Mouse (Mus musculus) liver, postnatal 0 days (tissue): ENCODE results near the gene Plekha6. TPM values are rescaled to one million over a fixed set of nuclear protein-coding genes. Genes with fewer than 3 reads are reported as not detected.

Source experiments
- ATAC-seq: fragments of 200-750 bp; cut with Nextera tagmentation; 2 replicates; pipeline ENCODE4 v1.8.0; 2017; ENCODE audit warnings: mild to moderate bottlenecking, moderate library complexity
- DNase-seq: peaks from one replicate; pipeline ENCODE4 v3.0.0-alpha.2; 2016
- H3K27ac ChIP-seq: fragments of 300-500 bp; sonication (generic); 2 replicates; pipeline ENCODE4 v1.5.1; 2014; ENCODE audit warnings: antibody characterized with exemption, moderate library complexity, mild to moderate bottlenecking, low read depth
- H3K27me3 ChIP-seq: fragments of 300-500 bp; sonication (generic); 2 replicates; pipeline ENCODE4 v1.6.1; 2014; ENCODE audit warnings: low read length, control low read depth, mixed read lengths; ENCODE audit not compliant: insufficient read depth
- H3K36me3 ChIP-seq: fragments of 300-500 bp; sonication (generic); replicated peaks from 2 replicates; pipeline ENCODE4 v1.6.1; 2014; ENCODE audit warnings: mild to moderate bottlenecking, control low read depth, low read length, moderate library complexity, mixed read lengths; ENCODE audit not compliant: insufficient read depth
- H3K4me1 ChIP-seq: fragments of 300-500 bp; sonication (generic); 2 replicates; pipeline ENCODE4 v1.6.1; 2014; ENCODE audit warnings: antibody characterized with exemption, mild to moderate bottlenecking, control low read depth; ENCODE audit not compliant: insufficient read depth
- H3K4me2 ChIP-seq: fragments of 300-500 bp; sonication (generic); 2 replicates; pipeline ENCODE4 v1.6.1; 2014; ENCODE audit warnings: low read depth, mild to moderate bottlenecking, low read length, moderate library complexity, mixed read lengths
- H3K4me3 ChIP-seq: fragments of 300-500 bp; sonication (generic); 2 replicates; pipeline ENCODE4 v1.5.1; 2014; ENCODE audit warnings: low read depth, low read length
- H3K9ac ChIP-seq: fragments of 300-500 bp; sonication (generic); replicated peaks from 2 replicates; pipeline ENCODE4 v1.6.1; 2014; ENCODE audit warnings: mild to moderate bottlenecking, moderate library complexity
- H3K9me3 ChIP-seq: fragments of 300-500 bp; sonication (generic); 2 replicates; pipeline ENCODE4 v1.6.1; 2016; ENCODE audit warnings: mild to moderate bottlenecking, control low read depth, low read length, mixed read lengths
- CTCF ChIP-seq: sonication (generic); IDR thresholded peaks from 2 replicates; pipeline ENCODE4 v1.5.1; 2016; ENCODE audit warnings: antibody characterized with exemption, low read depth
- EP300 ChIP-seq: IDR thresholded peaks from 2 replicates; pipeline ENCODE4 v1.6.1; 2016; ENCODE audit warnings: antibody characterized with exemption, low read depth, mild to moderate bottlenecking
- WGBS: fragments of 180-500 bp; shearing (Covaris S2); extraction: QIAGEN DNeasy Blood & Tissue Kit; methylation state at CpG from one replicate; pipeline ENCODE4 v1.1.7; 2014; ENCODE audit not compliant: insufficient replicate concordance; 5-methylcytosine and 5-hydroxymethylcytosine counted together
- polyA plus RNA-seq: library from polyadenylated mRNA; unstranded; fragments of >200 nt; fragmentation: Nextera tagmentation; extraction: Ambion mirVana; gene quantifications from 2 replicates; pipeline ENCODE4 v1.2.1, GENCODE M21; 2015

Gene Plekha6
- 3.8 and 4.0 TPM in 2 replicates for polyA plus RNA-seq

GRCm38 (mm10) chr1:133163820-133164431 is at the start of gene Plekha6:
Gene Plekha6, plus strand, starts transcription at chr1:133164210.
- H3K4me2 ChIP-seq: peak within 1 kb of the TSS; percentile 80
- 3% methylated on average over 54 of the region's 68 CpGs for WGBS
- H3K27me3 ChIP-seq: peaks cover 65% of the 10 kb centered on the region
- no peak within 1 kb of the TSS for H3K27ac ChIP-seq
- H3K9ac ChIP-seq: no peak within 1 kb of the TSS; the same call in 1 of the 2 replicates
- no peaks in the 10 kb centered on the region for H3K36me3 ChIP-seq
- no peaks in the 10 kb centered on the region for H3K9me3 ChIP-seq
- peak within 1 kb of the TSS; percentile 53 for H3K4me3 ChIP-seq
- ATAC-seq: peak; percentile 48
- TF ChIP-seq CTCF (no peak; the same call in 1 of the 2 replicates), EP300 (no peak)
- DNase-seq: peak; percentile 42
- peaks cover 9% of the 10 kb centered on the region; the same call in 1 of the 2 replicates for H3K4me1 ChIP-seq

GRCm38 (mm10) chr1:133116108-133116507 is 47.9 kb upstream of the Plekha6 start:
- DNase-seq (no peak), ATAC-seq (no peak)
- TF ChIP-seq CTCF: no peak
- TF ChIP-seq EP300: no peak

GRCm38 (mm10) chr1:133118127-133118526 is 45.9 kb upstream of the Plekha6 start:
- 76% methylated on average over 5 of the region's 5 CpGs for WGBS
- TF ChIP-seq CTCF: no peak
- no peak for TF ChIP-seq EP300
- Histone ChIP-seq H3K27me3 (no peaks in the 10 kb centered on the region), H3K4me1 (peaks cover 30% of the 10 kb centered on the region), H3K4me3 (no peak overlapping the region), H3K9me3 (no peaks in the 10 kb centered on the region), H3K9ac (no peak overlapping the region), H3K36me3 (no peaks in the 10 kb centered on the region), H3K27ac (peak overlapping the region; percentile 62), H3K4me2 (no peak overlapping the region)
- peak; percentile 45 for DNase-seq
- ATAC-seq: peak; percentile 59

More at GRCm38 (mm10) chr1:133116108-133116507, 47.9 kb upstream of the Plekha6 start:
- no peak overlapping the region for H3K27ac ChIP-seq
- no peak overlapping the region for H3K4me2 ChIP-seq
- peaks cover 25% of the 10 kb centered on the region for H3K4me1 ChIP-seq
- H3K36me3 ChIP-seq: no peaks in the 10 kb centered on the region
- no peak overlapping the region for H3K4me3 ChIP-seq
- WGBS: 90% methylated on average over 4 of the region's 4 CpGs
- no peaks in the 10 kb centered on the region for H3K9me3 ChIP-seq
- H3K9ac ChIP-seq: no peak overlapping the region
- no peaks in the 10 kb centered on the region for H3K27me3 ChIP-seq

GRCm38 (mm10) chr1:133118844-133119243 is 45.2 kb upstream of the Plekha6 start:
- DNase-seq (no peak), ATAC-seq (peak; percentile 58)
- H3K27ac ChIP-seq: peak overlapping the region; percentile 62
- peak; percentile 47; the same call in 1 of the 2 replicates for TF ChIP-seq EP300
- TF ChIP-seq CTCF: no peak
- no peaks in the 10 kb centered on the region for H3K9me3 ChIP-seq
- no peaks in the 10 kb centered on the region for H3K36me3 ChIP-seq
- H3K27me3 ChIP-seq: no peaks in the 10 kb centered on the region
- H3K9ac ChIP-seq: no peak overlapping the region; the same call in 1 of the 2 replicates
- H3K4me2 ChIP-seq: 0 out of 2 replicates have a peak overlapping the region, but pooled peaks have one; percentile 11
- H3K4me3 ChIP-seq: no peak overlapping the region
- 26% methylated on average over 3 of the region's 3 CpGs for WGBS
- peaks cover 34% of the 10 kb centered on the region for H3K4me1 ChIP-seq

- Histone ChIP-seq H3K4me3 (no peak overlapping the region), H3K27me3 (no peaks in the 10 kb centered on the region), H3K9me3 (no peaks in the 10 kb centered on the region), H3K27ac (peak overlapping the region; percentile 82), H3K4me2 (0 out of 2 replicates have a peak overlapping the region, but pooled peaks have one; percentile 10), H3K36me3 (no peaks in the 10 kb centered on the region), H3K4me1 (peaks cover 38% of the 10 kb centered on the region), H3K9ac (0 out of 2 replicates have a peak overlapping the region, but pooled peaks have one; percentile 24)
- WGBS: 31% methylated on average over 7 of the region's 7 CpGs
- ATAC-seq: peak; percentile 80
- DNase-seq: peak; percentile 58
- TF ChIP-seq CTCF (no peak; the same call in 1 of the 2 replicates), EP300 (peak; percentile 62; the same call in 1 of the 2 replicates)
Observed at GRCm38 (mm10) chr1:133119931-133120712, 43.9 kb upstream of the Plekha6 start.

GRCm38 (mm10) chr1:133121246-133121645 is 42.8 kb upstream of the Plekha6 start:
- Histone ChIP-seq H3K9ac (no peak overlapping the region), H3K4me3 (no peak overlapping the region), H3K9me3 (no peaks in the 10 kb centered on the region), H3K4me1 (peaks cover 38% of the 10 kb centered on the region), H3K27ac (peak overlapping the region; percentile 82), H3K36me3 (no peaks in the 10 kb centered on the region), H3K27me3 (no peaks in the 10 kb centered on the region), H3K4me2 (no peak overlapping the region)
- WGBS: 49% methylated on average over 6 of the region's 6 CpGs
- DNase-seq (no peak), ATAC-seq (no peak; the same call in 1 of the 2 replicates)
- TF ChIP-seq EP300: no peak
- no peak for TF ChIP-seq CTCF
